Mouse (Mus musculus): ENCODE measurements at regions not wholly inside any gene's neighbourhood (a gene's known extent, or its start where the extent isn't known, plus 50 kb on each side); places are given as distances from the start of the nearest gene placed in this dataset.

DNA sequence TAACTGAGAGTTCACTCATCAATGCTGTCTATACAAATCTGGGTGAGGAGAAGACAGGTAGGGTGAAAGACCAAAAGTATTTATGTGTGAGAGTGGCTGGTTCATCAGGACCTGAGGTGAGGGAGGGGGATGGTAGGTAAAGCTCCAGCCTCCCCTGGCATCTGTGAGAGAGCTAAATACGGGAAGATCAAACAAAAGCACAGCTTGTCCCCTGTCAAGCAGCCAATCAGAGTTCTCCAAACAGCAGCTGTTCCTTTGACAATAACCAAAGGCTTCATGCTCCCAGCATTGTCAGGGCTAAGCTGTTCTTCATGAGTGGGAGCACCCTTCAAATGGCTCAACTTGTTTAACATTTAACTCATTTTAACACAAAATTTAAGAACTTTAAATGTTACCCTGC, 160.1 kb upstream of the Map1b start:
- TF ChIP-seq CTCF (IDR thresholded peaks at IDR 0.05; ENCODE audit: borderline replicate concordance, control insufficient read depth, extremely low read depth, insufficient read depth, low read length, poor library complexity) = no peak
- no peak for TF ChIP-seq POLR2A (IDR thresholded peaks at IDR 0.05; ENCODE audit: control insufficient read depth, extremely low read depth, insufficient read depth, low read length, poor library complexity)

All from thymus, adult 2 months (tissue).